Mouse (Mus musculus): ENCODE measurements at regions not wholly inside any gene's neighbourhood (a gene's known extent, or its start where the extent isn't known, plus 50 kb on each side); places are given as distances from the start of the nearest gene placed in this dataset.
A peak's percentile ranks its signal among the peaks of the same experiment; 100 is the strongest.

- peak overlapping the region; percentile 50 for H3K4me2 ChIP-seq (ENCODE audit: low read length)
- WGBS = 31% methylated on average over 16 of the region's 16 CpGs
- H3K4me3 ChIP-seq (ENCODE audit: control insufficient read depth in 1 of 2, insufficient read depth in 1 of 2, low read depth in 1 of 2, low read length in 2 of 2) = no peak overlapping the region
- 0 out of 2 replicates have a peak overlapping the region, but pooled peaks have one; percentile 12 for H3K9ac ChIP-seq (ENCODE audit: low read length)
- no peaks in the 10 kb centered on the region for H3K9me3 ChIP-seq (ENCODE audit: control insufficient read depth, low read length)
- no peaks in the 10 kb centered on the region for H3K36me3 ChIP-seq (ENCODE audit: control insufficient read depth, insufficient read depth, low read length)
- H3K27ac ChIP-seq (replicated peaks in 1 of 2; ENCODE audit: control insufficient read depth in 1 of 2, insufficient read depth in 1 of 2, low read depth in 2 of 2, low read length in 2 of 2) = peak overlapping the region; percentile 29 to 64; a peak in 3 of 4 replicates
- peak; percentile 73 for ATAC-seq (ENCODE audit: insufficient number of reproducible peaks, insufficient read depth, low FRiP score, low read depth)
- peaks cover 8 to 22% of the 10 kb centered on the region in 2 experiments for H3K4me1 ChIP-seq (ENCODE audit: control insufficient read depth in 2 of 2, insufficient read depth in 2 of 2, low read length in 2 of 2)
- H3K27me3 ChIP-seq (ENCODE audit: control insufficient read depth, insufficient read depth, low read length) = no peaks in the 10 kb centered on the region
Measured at GRCm38 (mm10) chr10:95773425-95773980, 69.2 kb downstream of the Gm33543 start.

DNA sequence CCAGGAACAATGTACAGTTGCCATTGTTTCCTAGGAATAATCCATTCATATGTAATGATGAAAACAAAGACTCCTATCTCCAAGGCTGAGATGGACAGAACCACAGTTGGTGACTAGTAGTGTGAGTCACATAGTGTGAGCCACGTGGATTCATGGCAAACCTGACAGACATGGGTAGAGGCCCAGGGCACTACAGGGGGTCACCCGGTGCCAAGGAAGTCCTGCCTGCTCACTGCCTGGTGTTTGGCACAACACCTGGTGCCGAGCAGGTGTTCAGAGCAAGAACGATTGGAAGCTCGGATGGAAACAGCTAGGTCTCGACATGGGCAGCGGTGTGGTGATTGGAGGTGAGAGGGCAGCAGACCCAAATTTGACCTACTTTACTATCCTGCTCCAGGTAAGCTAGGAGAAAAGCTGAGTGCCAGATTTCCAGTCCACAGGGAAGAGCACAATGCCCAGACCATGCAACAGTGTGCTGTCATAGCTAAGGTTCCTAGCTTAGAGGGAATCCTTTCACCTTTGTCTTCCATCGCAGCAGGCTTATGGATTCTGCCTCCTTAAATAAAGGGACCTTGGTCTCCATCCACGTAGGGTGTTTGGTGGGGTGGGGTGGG lies 69.8 kb downstream of the Gm33543 start:
- H3K4me1 ChIP-seq (ENCODE audit: control insufficient read depth in 2 of 2, insufficient read depth in 2 of 2, low read length in 2 of 2) = peaks cover 8 to 22% of the 10 kb centered on the region in 2 experiments
- no peaks in the 10 kb centered on the region for H3K9me3 ChIP-seq (ENCODE audit: control insufficient read depth, low read length)
- no peak overlapping the region for H3K9ac ChIP-seq (ENCODE audit: low read length)
- no peak overlapping the region for H3K4me2 ChIP-seq (ENCODE audit: low read length)
- ATAC-seq (ENCODE audit: insufficient number of reproducible peaks, insufficient read depth, low FRiP score, low read depth) = no peak
- H3K27ac ChIP-seq (replicated peaks in 1 of 2; ENCODE audit: control insufficient read depth in 1 of 2, insufficient read depth in 1 of 2, low read depth in 2 of 2, low read length in 2 of 2) = peak overlapping the region in 1 of 2 experiments; percentile 64; a peak in 1 of 4 replicates
- H3K4me3 ChIP-seq (ENCODE audit: control insufficient read depth in 1 of 2, insufficient read depth in 1 of 2, low read depth in 1 of 2, low read length in 2 of 2) = no peak overlapping the region
- H3K27me3 ChIP-seq (ENCODE audit: control insufficient read depth, insufficient read depth, low read length) = no peaks in the 10 kb centered on the region
- 73% methylated on average over 9 of the region's 9 CpGs for WGBS
- H3K36me3 ChIP-seq (ENCODE audit: control insufficient read depth, insufficient read depth, low read length) = no peaks in the 10 kb centered on the region

DNA sequence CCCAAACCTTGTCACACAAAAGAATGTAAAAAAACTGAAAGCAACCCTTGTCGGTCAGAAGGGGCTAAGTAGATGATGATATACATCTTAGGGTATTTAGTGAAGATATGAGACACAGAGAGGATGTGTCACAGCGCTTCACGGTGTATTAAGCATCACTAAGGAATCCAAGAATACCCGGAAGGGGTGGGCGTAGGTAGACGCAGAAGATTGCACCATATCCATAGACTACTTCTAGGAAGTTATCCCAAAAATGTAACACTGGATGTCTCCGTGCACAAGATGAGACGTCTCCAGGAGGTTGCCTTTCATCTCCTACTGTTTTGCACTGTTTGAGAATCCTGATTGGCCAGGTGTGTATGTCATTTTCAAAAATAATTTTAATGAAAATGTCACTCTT lies 73.8 kb downstream of the Gm33543 start:
- H3K4me2 ChIP-seq (ENCODE audit: low read length) = no peak overlapping the region
- H3K36me3 ChIP-seq (ENCODE audit: control insufficient read depth, insufficient read depth, low read length) = no peaks in the 10 kb centered on the region
- no peak overlapping the region for H3K4me3 ChIP-seq (ENCODE audit: control insufficient read depth in 1 of 2, insufficient read depth in 1 of 2, low read depth in 1 of 2, low read length in 2 of 2)
- H3K9ac ChIP-seq (ENCODE audit: low read length) = no peak overlapping the region
- ATAC-seq (ENCODE audit: insufficient number of reproducible peaks, insufficient read depth, low FRiP score, low read depth) = no peak
- H3K27ac ChIP-seq (replicated peaks in 1 of 2; ENCODE audit: control insufficient read depth in 1 of 2, insufficient read depth in 1 of 2, low read depth in 2 of 2, low read length in 2 of 2) = no peak overlapping the region
- H3K9me3 ChIP-seq (ENCODE audit: control insufficient read depth, low read length) = no peaks in the 10 kb centered on the region
- H3K27me3 ChIP-seq (ENCODE audit: control insufficient read depth, insufficient read depth, low read length) = no peaks in the 10 kb centered on the region
- H3K4me1 ChIP-seq (ENCODE audit: control insufficient read depth in 2 of 2, insufficient read depth in 2 of 2, low read length in 2 of 2) = peaks cover 5 to 8% of the 10 kb centered on the region in 2 experiments
- 75% methylated on average over 8 of the region's 8 CpGs for WGBS

DNA sequence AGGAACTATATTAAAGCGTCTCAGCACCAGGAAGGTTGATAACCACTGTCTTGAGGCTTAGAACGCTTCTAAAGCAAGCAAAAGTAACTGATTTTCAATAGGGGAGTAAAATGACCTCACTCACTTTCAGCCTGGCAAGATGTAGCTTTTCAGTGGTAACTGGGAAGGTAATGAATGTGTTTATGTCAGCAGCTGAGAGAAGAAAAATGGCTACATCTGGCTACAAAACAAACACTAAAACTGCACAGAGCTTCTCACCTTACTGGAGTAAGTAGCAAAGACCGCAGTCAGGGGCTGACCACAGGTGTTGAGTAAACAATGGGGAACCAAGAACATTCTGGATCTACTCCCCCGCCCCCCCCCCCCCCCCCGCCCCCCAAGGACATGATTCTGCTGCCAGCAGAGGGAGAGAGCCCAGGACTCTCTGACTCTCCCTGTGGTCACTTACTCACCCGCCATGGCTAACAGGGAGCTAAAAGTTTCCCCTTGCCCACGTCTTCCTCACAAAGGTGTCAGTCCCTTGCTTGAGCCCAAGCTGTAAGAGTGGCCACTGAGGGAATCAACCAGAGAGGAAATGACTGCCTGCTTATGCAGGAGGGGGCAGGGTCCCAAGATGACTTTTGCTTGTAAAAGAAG lies 75.1 kb downstream of the Gm33543 start:
- no peak for ATAC-seq (ENCODE audit: insufficient number of reproducible peaks, insufficient read depth, low FRiP score, low read depth)
- no peak overlapping the region for H3K9ac ChIP-seq (ENCODE audit: low read length)
- no peaks in the 10 kb centered on the region for H3K36me3 ChIP-seq (ENCODE audit: control insufficient read depth, insufficient read depth, low read length)
- WGBS = 58% methylated on average over 5 of the region's 7 CpGs
- no peak overlapping the region for H3K4me2 ChIP-seq (ENCODE audit: low read length)
- H3K4me1 ChIP-seq (ENCODE audit: control insufficient read depth in 2 of 2, insufficient read depth in 2 of 2, low read length in 2 of 2) = no peaks in the 10 kb centered on the region
- no peaks in the 10 kb centered on the region for H3K27me3 ChIP-seq (ENCODE audit: control insufficient read depth, insufficient read depth, low read length)
- no peak overlapping the region for H3K27ac ChIP-seq (replicated peaks in 1 of 2; ENCODE audit: control insufficient read depth in 1 of 2, insufficient read depth in 1 of 2, low read depth in 2 of 2, low read length in 2 of 2)
- H3K4me3 ChIP-seq (ENCODE audit: control insufficient read depth in 1 of 2, insufficient read depth in 1 of 2, low read depth in 1 of 2, low read length in 2 of 2) = no peak overlapping the region
- no peaks in the 10 kb centered on the region for H3K9me3 ChIP-seq (ENCODE audit: control insufficient read depth, low read length)

DNA sequence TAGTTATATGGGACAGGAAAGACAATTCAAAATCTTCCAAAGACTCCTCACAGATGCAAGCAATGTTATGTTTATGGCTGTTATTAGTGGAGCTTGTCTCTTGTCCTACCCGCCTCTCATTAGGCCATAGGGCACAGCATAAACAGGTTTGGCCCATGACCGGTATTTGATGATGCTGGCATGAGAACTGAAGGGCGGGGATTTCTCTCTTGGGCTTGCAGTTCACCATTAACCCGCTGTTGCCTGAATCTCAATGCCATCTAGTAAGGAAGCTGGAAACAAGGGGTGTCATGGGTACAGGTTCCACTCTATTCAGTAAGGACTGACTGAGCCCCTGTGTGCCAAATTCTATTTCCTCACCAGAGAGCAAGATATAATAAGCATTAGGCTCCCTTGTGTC lies 78.6 kb downstream of the Gm33543 start:
- no peaks in the 10 kb centered on the region for H3K27me3 ChIP-seq (ENCODE audit: control insufficient read depth, insufficient read depth, low read length)
- H3K4me2 ChIP-seq (ENCODE audit: low read length) = no peak overlapping the region
- no peaks in the 10 kb centered on the region; a peak in 1 of 4 replicates for H3K4me1 ChIP-seq (ENCODE audit: control insufficient read depth in 2 of 2, insufficient read depth in 2 of 2, low read length in 2 of 2)
- WGBS = 77% methylated on average over 4 of the region's 4 CpGs
- H3K9ac ChIP-seq (ENCODE audit: low read length) = no peak overlapping the region
- H3K36me3 ChIP-seq (ENCODE audit: control insufficient read depth, insufficient read depth, low read length) = no peaks in the 10 kb centered on the region
- H3K9me3 ChIP-seq (ENCODE audit: control insufficient read depth, low read length) = no peaks in the 10 kb centered on the region
- no peak overlapping the region for H3K27ac ChIP-seq (replicated peaks in 1 of 2; ENCODE audit: control insufficient read depth in 1 of 2, insufficient read depth in 1 of 2, low read depth in 2 of 2, low read length in 2 of 2)
- H3K4me3 ChIP-seq (ENCODE audit: control insufficient read depth in 1 of 2, insufficient read depth in 1 of 2, low read depth in 1 of 2, low read length in 2 of 2) = no peak overlapping the region
- ATAC-seq (ENCODE audit: insufficient number of reproducible peaks, insufficient read depth, low FRiP score, low read depth) = no peak

GRCm38 (mm10) chr10:95762632-95763031 lies 80.1 kb downstream of the Gm33543 start:
- H3K36me3 ChIP-seq (ENCODE audit: control insufficient read depth, insufficient read depth, low read length) = no peaks in the 10 kb centered on the region
- no peak overlapping the region for H3K27ac ChIP-seq (replicated peaks in 1 of 2; ENCODE audit: control insufficient read depth in 1 of 2, insufficient read depth in 1 of 2, low read depth in 2 of 2, low read length in 2 of 2)
- H3K27me3 ChIP-seq (ENCODE audit: control insufficient read depth, insufficient read depth, low read length) = no peaks in the 10 kb centered on the region
- H3K4me3 ChIP-seq (ENCODE audit: control insufficient read depth in 1 of 2, insufficient read depth in 1 of 2, low read depth in 1 of 2, low read length in 2 of 2) = no peak overlapping the region
- H3K9me3 ChIP-seq (ENCODE audit: control insufficient read depth, low read length) = no peaks in the 10 kb centered on the region
- no peak for ATAC-seq (ENCODE audit: insufficient number of reproducible peaks, insufficient read depth, low FRiP score, low read depth)
- no peak overlapping the region for H3K4me2 ChIP-seq (ENCODE audit: low read length)
- 68% methylated on average over 8 of the region's 8 CpGs for WGBS
- no peaks in the 10 kb centered on the region; a peak in 1 of 4 replicates for H3K4me1 ChIP-seq (ENCODE audit: control insufficient read depth in 2 of 2, insufficient read depth in 2 of 2, low read length in 2 of 2)
- H3K9ac ChIP-seq (ENCODE audit: low read length) = no peak overlapping the region

- no peaks in the 10 kb centered on the region for H3K27me3 ChIP-seq (ENCODE audit: control insufficient read depth, insufficient read depth, low read length)
- H3K9me3 ChIP-seq (ENCODE audit: control insufficient read depth, low read length) = no peaks in the 10 kb centered on the region
- 94% methylated on average over 4 of the region's 4 CpGs for WGBS
- no peaks in the 10 kb centered on the region; a peak in 1 of 4 replicates for H3K4me1 ChIP-seq (ENCODE audit: control insufficient read depth in 2 of 2, insufficient read depth in 2 of 2, low read length in 2 of 2)
- H3K27ac ChIP-seq (replicated peaks in 1 of 2; ENCODE audit: control insufficient read depth in 1 of 2, insufficient read depth in 1 of 2, low read depth in 2 of 2, low read length in 2 of 2) = no peak overlapping the region
- no peak overlapping the region for H3K9ac ChIP-seq (ENCODE audit: low read length)
- no peak overlapping the region for H3K4me3 ChIP-seq (ENCODE audit: control insufficient read depth in 1 of 2, insufficient read depth in 1 of 2, low read depth in 1 of 2, low read length in 2 of 2)
- no peak overlapping the region for H3K4me2 ChIP-seq (ENCODE audit: low read length)
- ATAC-seq (ENCODE audit: insufficient number of reproducible peaks, insufficient read depth, low FRiP score, low read depth) = no peak
- H3K36me3 ChIP-seq (ENCODE audit: control insufficient read depth, insufficient read depth, low read length) = no peaks in the 10 kb centered on the region
Measured at GRCm38 (mm10) chr10:95761969-95762368, 80.8 kb downstream of the Gm33543 start.
